Mouse (Mus musculus) urinary bladder, postnatal 14 days (tissue): ENCODE measurements around the gene Cadm1.

Experiments used
- DNase-seq: peaks from one replicate; pipeline ENCODE4 v3.0.0; 2021; ENCODE audit warnings: low spot score

Cadm1 gene

GRCm38 (mm10) chr9:47802527-47802926, 272.6 kb downstream of the Cadm1 start:
- no peak for DNase-seq

- DNase-seq, result no peak
Observed at GRCm38 (mm10) chr9:47803531-47804105, 273.6 kb downstream of the Cadm1 start.

GRCm38 (mm10) chr9:47805658-47806057, 275.7 kb downstream of the Cadm1 start:
- DNase-seq, result no peak

- no peak for DNase-seq
Observed at GRCm38 (mm10) chr9:47825668-47826067, 295.7 kb downstream of the Cadm1 start.

- peak; percentile 6 for DNase-seq
Observed at GRCm38 (mm10) chr9:47828762-47829161, 298.8 kb downstream of the Cadm1 start.

- no peak for DNase-seq
Observed at GRCm38 (mm10) chr9:47829204-47829603, 299.2 kb downstream of the Cadm1 start.

- DNase-seq, result no peak
Observed at GRCm38 (mm10) chr9:47829846-47830245, 299.9 kb downstream of the Cadm1 start.

GRCm38 (mm10) chr9:47831412-47831811, 301.4 kb downstream of the Cadm1 start:
- DNase-seq, result no peak

GRCm38 (mm10) chr9:47838170-47838569, 308.2 kb downstream of the Cadm1 start:
- peak; percentile 8 for DNase-seq

- no peak for DNase-seq
Observed at GRCm38 (mm10) chr9:47838890-47839691, 309.1 kb downstream of the Cadm1 start.

- DNase-seq, result no peak
Observed at GRCm38 (mm10) chr9:47839692-47840025, 309.7 kb downstream of the Cadm1 start.

- DNase-seq, result no peak
Observed at GRCm38 (mm10) chr9:47843328-47843727, 313.4 kb downstream of the Cadm1 start.

- no peak for DNase-seq
Observed at GRCm38 (mm10) chr9:47846275-47846674, 316.3 kb downstream of the Cadm1 start.

GRCm38 (mm10) chr9:47846926-47847325, 317.0 kb downstream of the Cadm1 start:
- DNase-seq, result no peak

GRCm38 (mm10) chr9:47847797-47848196, 317.8 kb downstream of the Cadm1 start:
- no peak for DNase-seq

GRCm38 (mm10) chr9:47848745-47849144, 318.8 kb downstream of the Cadm1 start:
- no peak for DNase-seq

GRCm38 (mm10) chr9:47856311-47856710, 326.3 kb downstream of the Cadm1 start:
- DNase-seq, result no peak

GRCm38 (mm10) chr9:47857235-47857634, 327.3 kb downstream of the Cadm1 start:
- no peak for DNase-seq

- no peak for DNase-seq
Observed at GRCm38 (mm10) chr9:47858134-47858533, 328.2 kb downstream of the Cadm1 start.

- no peak for DNase-seq
Observed at GRCm38 (mm10) chr9:47858778-47859395, 328.9 kb downstream of the Cadm1 start.

GRCm38 (mm10) chr9:47860994-47861393, 331.0 kb downstream of the Cadm1 start:
- no peak for DNase-seq

GRCm38 (mm10) chr9:47861783-47862182, 331.8 kb downstream of the Cadm1 start:
- DNase-seq, result no peak

GRCm38 (mm10) chr9:47866001-47866400, 336.0 kb downstream of the Cadm1 start:
- no peak for DNase-seq
